Mouse (Mus musculus) cortical plate, adult 2 months (tissue): ENCODE results near the gene Trpc2.

ENCODE experiments used
- CTCF ChIP-seq: fragments of 200-500 bp; IDR thresholded peaks from 2 replicates; pipeline ENCODE4 v1.5.1; 2011; ENCODE audit warnings: mild to moderate bottlenecking, control low read depth, low read length; ENCODE audit not compliant: insufficient read depth; ENCODE audit errors: extremely low read depth
- POLR2A ChIP-seq: fragments of 200-500 bp; IDR thresholded peaks from 2 replicates; pipeline ENCODE4 v1.6.1; 2011; ENCODE audit warnings: mild to moderate bottlenecking, low read length, control low read depth; ENCODE audit not compliant: insufficient read depth; ENCODE audit errors: extremely low read depth

GRCm38 (mm10) chr7:102064655-102065045 is 18.3 kb upstream of the Trpc2 start:
- TF ChIP-seq CTCF (no peak), POLR2A (no peak)
